Mouse (Mus musculus): ENCODE data around the gene Abl2. TPM values are rescaled to one million over a fixed set of nuclear protein-coding genes. Genes with fewer than 3 reads are reported as not detected.

The Abl2 gene
- polyA plus RNA-seq, 1 experiment, result 17.9 TPM

DNA sequence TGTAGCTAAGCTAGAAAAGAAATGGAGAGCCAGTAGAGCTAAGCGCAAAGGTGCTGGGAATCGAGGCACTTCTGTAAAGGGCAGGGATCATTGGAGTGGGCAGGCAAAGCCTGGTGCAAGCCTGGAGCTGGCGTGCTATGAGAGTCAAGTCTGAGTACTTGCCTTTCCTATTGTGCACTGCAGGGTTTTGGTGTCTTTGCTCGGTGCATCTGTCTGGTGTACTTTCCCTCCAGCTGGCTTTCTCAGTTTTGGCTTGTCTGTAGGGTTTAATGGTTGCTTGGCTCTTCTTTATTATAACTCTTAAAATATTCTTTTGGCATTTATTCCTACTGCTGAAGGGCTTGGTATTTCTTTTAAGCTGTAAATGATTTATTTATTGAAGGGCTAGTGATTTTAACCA, 14.4 kb downstream of the Abl2 start:
- Histone ChIP-seq H3ac (ENCODE audit: control insufficient read depth, insufficient read length) (no peak overlapping the region), H3K4me3 (no peak overlapping the region), H3K36me3 (ENCODE audit: control insufficient read depth, insufficient read depth) (no peaks in the 10 kb centered on the region), H3K4me2 (ENCODE audit: low read depth) (no peak overlapping the region), H3K79me2 (ENCODE audit: control insufficient read depth, insufficient read depth) (peaks cover 84% of the 10 kb centered on the region), H3K27me3 (ENCODE audit: control insufficient read depth, insufficient read depth, insufficient read length) (no peaks in the 10 kb centered on the region)
- TF ChIP-seq E2F4 (IDR thresholded peaks at IDR 0.05; ENCODE audit: insufficient read depth) (no peak), TCF3 (IDR thresholded peaks at IDR 0.05; ENCODE audit: insufficient read length, low read depth) (no peak), USF1 (IDR thresholded peaks at IDR 0.05; ENCODE audit: low read depth) (no peak), CEBPB (IDR thresholded peaks at IDR 0.05; ENCODE audit: insufficient read depth, poor library complexity, severe bottlenecking) (no peak), POLR2AphosphoS2 (IDR thresholded peaks at IDR 0.05; ENCODE audit: insufficient read length, low read depth) (no peak), MYOD1 (IDR thresholded peaks at IDR 0.05; ENCODE audit: control insufficient read depth in 1 of 3, insufficient read length in 2 of 3, low read depth in 2 of 3) (no peak), MYOG (IDR thresholded peaks at IDR 0.05; ENCODE audit: control insufficient read depth in 1 of 3, insufficient read depth in 1 of 3, insufficient read length in 2 of 3, low read depth in 2 of 3) (no peak), TCF12 (IDR thresholded peaks at IDR 0.05; ENCODE audit: insufficient read depth, poor library complexity, severe bottlenecking) (no peak), SRF (IDR thresholded peaks at IDR 0.05; ENCODE audit: control insufficient read depth, insufficient read length, low read depth) (no peak)

DNA sequence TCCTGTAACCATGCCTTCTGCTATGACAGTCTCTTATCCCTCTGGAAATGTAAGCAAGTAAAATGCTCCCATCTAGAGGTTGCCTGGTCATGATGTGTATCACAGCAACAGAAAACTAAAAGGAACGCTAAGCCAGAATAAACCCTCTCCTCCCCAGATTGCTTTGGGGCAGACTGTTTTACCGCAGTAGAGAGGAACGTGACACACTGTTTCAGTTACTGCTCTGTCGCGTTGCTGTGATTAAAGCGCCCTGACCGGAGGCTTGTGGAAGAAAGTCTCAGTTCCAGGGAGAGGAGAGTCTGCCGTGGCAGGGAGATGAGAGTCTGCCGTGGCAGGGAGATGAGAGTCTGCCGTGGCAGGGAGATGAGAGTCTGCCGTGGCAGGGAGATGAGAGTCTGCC, 22.6 kb downstream of the Abl2 start:
- Histone ChIP-seq H3K36me3 (ENCODE audit: control insufficient read depth, insufficient read depth) (no peaks in the 10 kb centered on the region), H3ac (ENCODE audit: control insufficient read depth, insufficient read length) (no peak overlapping the region), H3K4me2 (ENCODE audit: low read depth) (no peak overlapping the region), H3K79me2 (ENCODE audit: control insufficient read depth, insufficient read depth) (peaks cover 83% of the 10 kb centered on the region), H3K4me3 (no peak overlapping the region), H3K27me3 (ENCODE audit: control insufficient read depth, insufficient read depth, insufficient read length) (no peaks in the 10 kb centered on the region)
- TF ChIP-seq SRF (IDR thresholded peaks at IDR 0.05; ENCODE audit: control insufficient read depth, insufficient read length, low read depth) (no peak), MYOD1 (IDR thresholded peaks at IDR 0.05; ENCODE audit: control insufficient read depth in 1 of 3, insufficient read length in 2 of 3, low read depth in 2 of 3) (no peak), MYOG (IDR thresholded peaks at IDR 0.05; ENCODE audit: control insufficient read depth in 1 of 3, insufficient read depth in 1 of 3, insufficient read length in 2 of 3, low read depth in 2 of 3) (no peak), TCF3 (IDR thresholded peaks at IDR 0.05; ENCODE audit: insufficient read length, low read depth) (no peak), USF1 (IDR thresholded peaks at IDR 0.05; ENCODE audit: low read depth) (no peak), CEBPB (IDR thresholded peaks at IDR 0.05; ENCODE audit: insufficient read depth, poor library complexity, severe bottlenecking) (no peak), TCF12 (IDR thresholded peaks at IDR 0.05; ENCODE audit: insufficient read depth, poor library complexity, severe bottlenecking) (no peak), POLR2AphosphoS2 (IDR thresholded peaks at IDR 0.05; ENCODE audit: insufficient read length, low read depth) (no peak)

DNA sequence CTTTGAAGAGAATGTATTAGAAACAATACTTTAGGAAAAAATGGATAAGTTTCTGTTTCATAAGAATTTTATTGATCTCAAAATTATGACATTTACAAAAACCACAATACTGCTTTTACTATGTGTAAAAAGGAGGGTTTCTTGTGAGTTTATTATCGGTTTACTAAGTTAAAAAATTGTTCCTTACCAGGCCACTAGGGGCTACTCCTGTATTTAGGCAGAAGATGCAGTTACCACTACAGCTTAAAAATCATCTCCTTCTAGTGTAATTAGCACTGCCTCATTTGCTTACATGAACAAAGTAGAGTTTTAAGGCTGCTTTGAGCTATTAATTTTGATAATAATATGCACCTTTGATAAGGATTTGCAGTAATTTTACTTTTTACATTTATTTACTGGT, 25.6 kb downstream of the Abl2 start:
- Histone ChIP-seq H3K79me2 (ENCODE audit: control insufficient read depth, insufficient read depth) (peaks cover 87% of the 10 kb centered on the region), H3K27me3 (ENCODE audit: control insufficient read depth, insufficient read depth, insufficient read length) (no peaks in the 10 kb centered on the region)
- TF ChIP-seq CEBPB (IDR thresholded peaks at IDR 0.05; ENCODE audit: insufficient read depth, poor library complexity, severe bottlenecking) (no peak), USF1 (IDR thresholded peaks at IDR 0.05; ENCODE audit: low read depth) (no peak), MAX (IDR thresholded peaks at IDR 0.05; ENCODE audit: low read depth) (no peak), TCF12 (IDR thresholded peaks at IDR 0.05; ENCODE audit: insufficient read depth, poor library complexity, severe bottlenecking) (no peak), SRF (IDR thresholded peaks at IDR 0.05; ENCODE audit: control insufficient read depth, insufficient read length, low read depth) (no peak), REST (IDR thresholded peaks at IDR 0.05; ENCODE audit: insufficient read depth, insufficient read length) (no peak), MYOD1 (IDR thresholded peaks at IDR 0.05; ENCODE audit: control insufficient read depth in 1 of 3, insufficient read length in 2 of 3, low read depth in 2 of 3) (no peak)

DNA sequence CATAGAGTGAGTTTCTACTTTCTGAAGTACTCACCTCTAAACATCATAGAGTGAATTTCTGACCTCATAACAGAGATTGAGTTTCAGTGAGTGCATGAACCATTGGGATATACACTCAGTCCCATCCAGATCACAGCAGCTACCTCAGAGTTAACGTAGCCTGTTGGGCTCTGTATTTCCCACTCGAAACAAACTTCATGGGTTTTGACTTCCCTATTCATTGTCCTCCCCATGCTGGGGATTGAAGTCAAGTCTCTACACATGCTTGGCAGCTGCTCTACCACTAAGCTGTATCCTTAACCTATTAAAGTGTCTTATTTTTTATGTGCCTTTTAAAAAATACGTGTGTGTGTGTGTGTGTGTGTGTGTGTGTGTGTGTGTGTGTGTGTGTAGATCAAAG, 26.9 kb downstream of the Abl2 start:
- Histone ChIP-seq H3K27me3 (ENCODE audit: control insufficient read depth, insufficient read depth, insufficient read length) (no peaks in the 10 kb centered on the region), H3K36me3 (ENCODE audit: control insufficient read depth, insufficient read depth) (peaks cover 5% of the 10 kb centered on the region), H3ac (ENCODE audit: control insufficient read depth, insufficient read length) (no peak overlapping the region), H3K4me3 (no peak overlapping the region), H3K4me2 (ENCODE audit: low read depth) (no peak overlapping the region), H3K79me2 (ENCODE audit: control insufficient read depth, insufficient read depth) (peaks cover 81% of the 10 kb centered on the region)
- TF ChIP-seq POLR2AphosphoS2 (IDR thresholded peaks at IDR 0.05; ENCODE audit: insufficient read length, low read depth) (no peak), TCF3 (IDR thresholded peaks at IDR 0.05; ENCODE audit: insufficient read length, low read depth) (no peak), SRF (IDR thresholded peaks at IDR 0.05; ENCODE audit: control insufficient read depth, insufficient read length, low read depth) (no peak), REST (IDR thresholded peaks at IDR 0.05; ENCODE audit: insufficient read depth, insufficient read length) (no peak), E2F4 (IDR thresholded peaks at IDR 0.05; ENCODE audit: insufficient read depth) (no peak), CEBPB (IDR thresholded peaks at IDR 0.05; ENCODE audit: insufficient read depth, poor library complexity, severe bottlenecking) (no peak)

More for the DNA sequence above, 25.6 kb downstream of the Abl2 start:
- Histone ChIP-seq H3K36me3 (ENCODE audit: control insufficient read depth, insufficient read depth) (peaks cover 5% of the 10 kb centered on the region), H3ac (ENCODE audit: control insufficient read depth, insufficient read length) (no peak overlapping the region), H3K4me3 (no peak overlapping the region), H3K4me2 (ENCODE audit: low read depth) (no peak overlapping the region)

DNA sequence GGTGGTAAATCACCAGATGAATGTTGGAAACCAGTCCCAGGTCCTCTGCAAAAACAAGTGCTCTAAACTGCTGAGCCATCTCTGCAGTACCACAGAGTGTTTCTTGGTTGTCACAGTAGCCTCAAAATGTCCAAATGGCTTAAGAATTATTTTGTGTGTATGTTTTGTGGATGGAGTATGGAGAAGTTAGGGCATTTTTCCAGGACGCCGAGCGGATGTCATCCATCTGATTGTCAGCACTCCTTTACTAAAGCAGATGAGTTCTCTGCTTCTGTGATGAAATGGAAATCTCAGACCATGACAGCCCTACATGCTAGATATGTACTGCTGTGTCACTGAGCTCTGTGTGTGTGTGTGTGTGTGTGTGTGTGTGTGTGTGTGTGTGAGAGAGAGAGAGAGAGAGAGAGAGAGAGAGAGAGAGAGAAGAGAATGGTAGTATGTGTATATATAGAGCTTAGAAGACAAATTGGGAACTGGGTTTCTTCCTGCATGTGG, 31.3 kb downstream of the Abl2 start:
- Histone ChIP-seq H3K79me2 (ENCODE audit: control insufficient read depth, insufficient read depth) (peaks cover 83% of the 10 kb centered on the region), H3K27me3 (ENCODE audit: control insufficient read depth, insufficient read depth, insufficient read length) (no peaks in the 10 kb centered on the region), H3K4me2 (ENCODE audit: low read depth) (no peak overlapping the region), H3K36me3 (ENCODE audit: control insufficient read depth, insufficient read depth) (peaks cover 5% of the 10 kb centered on the region), H3ac (ENCODE audit: control insufficient read depth, insufficient read length) (no peak overlapping the region), H3K4me3 (no peak overlapping the region)
- TF ChIP-seq SRF (IDR thresholded peaks at IDR 0.05; ENCODE audit: control insufficient read depth, insufficient read length, low read depth), result no peak
- TF ChIP-seq TCF12 (IDR thresholded peaks at IDR 0.05; ENCODE audit: insufficient read depth, poor library complexity, severe bottlenecking), result no peak
- no peak for TF ChIP-seq USF1 (IDR thresholded peaks at IDR 0.05; ENCODE audit: low read depth)
- no peak for TF ChIP-seq MYOD1 (IDR thresholded peaks at IDR 0.05; ENCODE audit: control insufficient read depth in 1 of 3, insufficient read length in 2 of 3, low read depth in 2 of 3)
